Mouse (Mus musculus) layer of hippocampus, adult 9-11 months (tissue): ENCODE measurements around the gene Lrrc29.
"Not testable (repeated sequence)": the region's sequence is repeated elsewhere in the genome, so short reads cannot be mapped to it uniquely, and the experiment has no call there.

Source experiments
- DNase-seq: peaks from one replicate; pipeline ENCODE4 v3.0.0; 2022

Lrrc29 gene

GRCm38 (mm10) chr8:105308428-105308827 is 17.6 kb downstream of the Lrrc29 start:
- DNase-seq, result no peak

GRCm38 (mm10) chr8:105307670-105308069 is 18.4 kb downstream of the Lrrc29 start:
- no peak for DNase-seq

GRCm38 (mm10) chr8:105306146-105306691 is 19.9 kb downstream of the Lrrc29 start:
- DNase-seq, result no peak

- no peak for DNase-seq
Observed at GRCm38 (mm10) chr8:105305211-105306145, 20.6 kb downstream of the Lrrc29 start, which contains the start of gene Elmo3. Elmo3 (plus strand) TSS chr8:105305601.

- no peak for DNase-seq
Observed at GRCm38 (mm10) chr8:105304325-105305210, 21.5 kb downstream of the Lrrc29 start.

GRCm38 (mm10) chr8:105303874-105304273 is 22.2 kb downstream of the Lrrc29 start:
- DNase-seq, result no peak

GRCm38 (mm10) chr8:105303396-105303795 is 22.7 kb downstream of the Lrrc29 start:
- DNase-seq, result no peak

- DNase-seq, result no peak
Observed at GRCm38 (mm10) chr8:105299962-105300361, 26.1 kb downstream of the Lrrc29 start.

- no peak for DNase-seq
Observed at GRCm38 (mm10) chr8:105298351-105299252, 27.5 kb downstream of the Lrrc29 start.

- peak; percentile 94 for DNase-seq
Observed at GRCm38 (mm10) chr8:105297511-105298192, 28.4 kb downstream of the Lrrc29 start, which contains the start of gene E2f4. E2f4 (plus strand) TSS chr8:105297663.

- DNase-seq, result no peak
Observed at GRCm38 (mm10) chr8:105295895-105296573, 30.0 kb downstream of the Lrrc29 start, which contains the start of gene Exoc3l. Exoc3l (minus strand) TSS chr8:105296101.

- DNase-seq, result no peak
Observed at GRCm38 (mm10) chr8:105295256-105295655, 30.8 kb downstream of the Lrrc29 start.

- no peak for DNase-seq
Observed at GRCm38 (mm10) chr8:105294776-105295175, 31.3 kb downstream of the Lrrc29 start.

- no peak for DNase-seq
Observed at GRCm38 (mm10) chr8:105293405-105293804, 32.7 kb downstream of the Lrrc29 start.

GRCm38 (mm10) chr8:105292471-105292870 is 33.6 kb downstream of the Lrrc29 start:
- no peak for DNase-seq

- not testable (repeated sequence) for DNase-seq
Observed at GRCm38 (mm10) chr8:105291802-105292201, 34.3 kb downstream of the Lrrc29 start.

- DNase-seq, result not testable (repeated sequence)
Observed at GRCm38 (mm10) chr8:105291364-105291763, 34.7 kb downstream of the Lrrc29 start.

- DNase-seq, result peak; percentile 74
Observed at GRCm38 (mm10) chr8:105290554-105291314, 35.3 kb downstream of the Lrrc29 start.

- DNase-seq, result peak; percentile 54
Observed at GRCm38 (mm10) chr8:105289805-105290460, 36.1 kb downstream of the Lrrc29 start, which contains the start of gene 4931428F04Rik. 4931428F04Rik (minus strand) TSS chr8:105289864.
